Mouse (Mus musculus): ENCODE results near the gene Ascl1. TPM values are rescaled to one million over a fixed set of nuclear protein-coding genes. Genes with fewer than 3 reads are reported as not detected.

Gene Ascl1
- 0.82 and 0.90 TPM in 2 replicates for polyA plus RNA-seq (2012; rRNA removed)

DNA sequence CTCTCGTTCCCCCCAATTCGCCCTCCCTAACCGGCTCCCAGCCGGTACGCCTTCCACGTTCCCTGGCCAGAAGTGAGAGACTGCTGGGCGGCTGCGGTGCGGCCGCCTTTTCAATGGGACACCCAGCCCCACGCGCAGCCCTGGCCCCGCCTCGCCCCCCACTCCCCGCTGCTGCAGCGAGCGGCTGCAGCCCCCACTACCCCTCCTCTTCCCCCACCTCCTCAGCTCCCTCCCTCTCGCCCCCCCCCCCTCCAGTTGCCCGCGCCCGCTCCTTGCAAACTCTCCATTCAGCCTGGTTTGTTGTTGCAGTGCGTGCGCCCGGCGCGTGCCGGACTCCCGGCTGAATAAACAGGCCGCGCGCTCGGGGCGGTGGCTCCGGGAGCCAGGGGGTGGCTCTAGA is at the start of gene Ascl1:
TSS of gene Ascl1 (minus strand) at position 85 of the 400 bp plus-strand sequence.

DNA sequence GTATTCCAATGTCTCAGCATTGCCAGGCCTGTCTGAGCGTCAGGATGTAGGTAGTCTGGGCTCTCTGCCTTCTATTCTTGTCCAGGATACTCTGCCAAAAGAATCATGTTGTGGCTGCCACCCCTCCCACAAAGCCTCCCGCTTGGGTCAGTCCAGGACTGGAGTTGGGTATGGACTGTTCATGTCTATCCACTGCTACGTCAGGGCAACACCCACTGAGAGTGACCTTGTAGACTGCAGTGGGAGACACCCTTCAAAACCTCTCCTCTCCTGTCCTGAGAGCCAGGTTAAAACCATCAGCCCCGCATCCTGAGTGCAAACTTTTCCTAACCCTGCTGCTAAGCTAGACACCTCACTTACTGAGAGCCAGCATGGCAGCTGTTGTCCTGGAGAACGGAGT is 28.2 kb upstream of the Ascl1 start, which contains the start of gene Pah:
TSS of gene Pah (plus strand) at position 150 of the 400 bp plus-strand sequence.

Other genes with a start within 250 kb of the Ascl1 start
- not detected in 2 replicates for gene Pah, start 28.1 kb upstream of the Ascl1 start, polyA plus RNA-seq (2012; rRNA removed)